Mouse (Mus musculus) embryonic facial prominence, embryonic 14.5 days (tissue): ENCODE data around the gene Becn1. TPM values are rescaled to one million over a fixed set of nuclear protein-coding genes. Genes with fewer than 3 reads are reported as not detected.
"Not testable (repeated sequence)": the region's sequence is repeated elsewhere in the genome, so short reads cannot be mapped to it uniquely, and the experiment has no call there.

Experiments used
- ATAC-seq: fragments of 200-750 bp; cut with Nextera tagmentation; 2 replicates; pipeline ENCODE4 v1.8.0; 2017; ENCODE audit warnings: low read depth, moderate number of reproducible peaks, moderate TSS enrichment
- DNase-seq: peaks from one replicate; pipeline ENCODE4 v3.0.0-alpha.2; 2015; ENCODE audit warnings: low spot score
- H3K27ac ChIP-seq: fragments of 300-500 bp; sonication (generic); replicated peaks from 2 replicates; pipeline ENCODE4 v1.5.1; 2014; ENCODE audit warnings: low read depth, mild to moderate bottlenecking, low read length, moderate library complexity
- H3K27me3 ChIP-seq: fragments of 300-500 bp; sonication (generic); replicated peaks from 2 replicates; pipeline ENCODE4 v1.6.1; 2014; ENCODE audit warnings: low read length; ENCODE audit not compliant: control insufficient read depth, insufficient read depth
- H3K36me3 ChIP-seq: fragments of 300-500 bp; sonication (generic); 2 replicates; pipeline ENCODE4 v1.6.1; 2014; ENCODE audit warnings: low read length, mixed read lengths; ENCODE audit not compliant: control insufficient read depth, insufficient read depth
- H3K4me1 ChIP-seq: fragments of 300-500 bp; sonication (generic); 2 replicates; pipeline ENCODE4 v1.6.1; 2014; ENCODE audit warnings: antibody characterized with exemption, low read length; ENCODE audit not compliant: control insufficient read depth, insufficient read depth
- H3K4me2 ChIP-seq: fragments of 300-500 bp; sonication (generic); 2 replicates; pipeline ENCODE4 v1.6.1; 2014; ENCODE audit warnings: low read depth, mild to moderate bottlenecking, low read length, moderate library complexity, mixed read lengths
- H3K4me3 ChIP-seq: fragments of 300-500 bp; sonication (generic); 2 replicates; pipeline ENCODE4 v1.5.1; 2014; ENCODE audit warnings: low read depth, mild to moderate bottlenecking, low read length
- H3K9ac ChIP-seq: fragments of 300-500 bp; sonication (generic); 2 replicates; pipeline ENCODE4 v1.6.1; 2014; ENCODE audit warnings: low read depth, mild to moderate bottlenecking, low read length, moderate library complexity, mixed read lengths
- H3K9me3 ChIP-seq: fragments of 300-500 bp; sonication (generic); 2 replicates; pipeline ENCODE4 v1.6.1; 2016; ENCODE audit warnings: low read length; ENCODE audit not compliant: control insufficient read depth
- WGBS: fragments of 180-500 bp; shearing (Covaris S2); extraction: QIAGEN DNeasy Blood & Tissue Kit; methylation state at CpG from one replicate; pipeline ENCODE4 v1.1.7; 2014; 5-methylcytosine and 5-hydroxymethylcytosine counted together
- polyA plus RNA-seq: library from polyadenylated mRNA; unstranded; fragments of >200 nt; fragmentation: Nextera tagmentation; extraction: Ambion mirVana; gene quantifications from 2 replicates; pipeline ENCODE4 v1.2.1, GENCODE M21; 2014

Becn1 gene
- polyA plus RNA-seq, 1 experiment from 2014 or later, result 134 TPM

DNA sequence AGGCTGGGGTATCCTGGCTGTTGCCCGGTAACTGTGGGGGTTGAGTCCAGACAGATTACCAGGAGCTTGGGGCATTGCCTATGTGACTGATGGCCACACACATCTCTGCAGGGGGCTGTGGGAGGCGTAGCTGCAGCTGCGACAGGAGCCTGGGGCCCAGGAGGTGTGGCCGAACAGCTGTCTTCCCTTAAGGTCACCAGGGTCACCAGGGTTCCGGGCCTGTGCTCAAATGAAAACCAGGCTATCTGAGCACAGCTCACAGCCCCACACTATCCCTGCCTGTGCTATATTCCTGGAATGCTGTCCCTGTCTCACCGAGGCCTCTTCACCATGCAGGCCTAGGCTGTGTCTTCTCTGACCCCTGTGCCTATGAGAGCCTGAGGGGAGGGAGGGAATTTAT is 32.4 kb upstream of the Becn1 start:
- Histone ChIP-seq H3K9ac (no peak overlapping the region), H3K4me2 (no peak overlapping the region), H3K9me3 (no peaks in the 10 kb centered on the region), H3K36me3 (no peaks in the 10 kb centered on the region), H3K27ac (no peak overlapping the region), H3K4me3 (no peak overlapping the region), H3K27me3 (no peaks in the 10 kb centered on the region), H3K4me1 (peaks cover 14% of the 10 kb centered on the region)
- no peak for DNase-seq
- no peak for ATAC-seq
- WGBS, result 14% methylated on average over 4 of the region's 6 CpGs

DNA sequence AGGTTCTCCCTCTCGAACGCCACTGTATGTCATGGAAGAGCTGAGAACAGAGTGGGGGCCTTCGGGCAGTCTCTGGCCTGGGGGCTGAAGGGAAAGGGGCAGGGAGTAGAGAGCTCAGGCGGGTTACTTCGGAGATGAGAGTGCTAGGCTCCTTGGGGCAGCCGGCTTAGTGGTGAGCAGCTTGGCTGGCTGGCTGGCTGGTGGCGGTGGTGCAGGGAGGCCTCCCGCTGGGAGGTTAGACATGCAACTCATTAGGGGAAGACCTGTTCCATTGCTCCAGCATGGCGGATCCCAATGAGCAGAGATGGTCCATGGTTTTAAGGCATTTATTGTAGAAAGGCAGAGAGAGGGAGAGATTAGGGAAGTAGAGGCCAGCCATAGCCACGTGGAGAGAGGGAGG is 31.9 kb upstream of the Becn1 start:
- H3K9ac ChIP-seq, result no peak overlapping the region
- 23% methylated on average over 10 of the region's 10 CpGs for WGBS
- no peak overlapping the region for H3K4me3 ChIP-seq
- H3K9me3 ChIP-seq, result no peaks in the 10 kb centered on the region
- no peaks in the 10 kb centered on the region for H3K27me3 ChIP-seq
- ATAC-seq (no peak), DNase-seq (no peak)
- H3K4me1 ChIP-seq, result peaks cover 14% of the 10 kb centered on the region
- no peak overlapping the region for H3K4me2 ChIP-seq
- no peak overlapping the region for H3K27ac ChIP-seq
- no peaks in the 10 kb centered on the region for H3K36me3 ChIP-seq

DNA sequence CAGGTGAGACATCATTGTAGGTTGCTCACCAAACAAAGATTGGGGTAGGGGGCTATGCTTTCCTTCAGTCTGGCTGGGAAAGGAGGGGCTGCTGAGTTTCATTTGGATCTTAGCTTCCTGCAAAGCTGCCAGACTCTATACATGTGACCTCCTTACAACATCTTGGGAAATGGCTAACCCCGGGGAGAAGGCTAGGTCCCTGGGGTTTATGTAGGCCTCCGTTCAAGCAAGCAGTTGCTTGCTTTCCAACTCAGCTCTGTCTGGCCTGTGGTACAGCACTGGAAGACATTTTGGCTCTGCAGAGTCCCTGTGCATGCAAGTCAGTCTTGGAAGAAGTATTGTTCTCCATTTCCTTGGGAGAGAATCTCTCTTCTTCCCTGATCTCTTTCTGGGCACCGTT is 30.5 kb upstream of the Becn1 start:
- 73% methylated on average over 3 of the region's 3 CpGs for WGBS

GRCm38 (mm10) chr11:101330961-101331360 is 28.9 kb upstream of the Becn1 start:
- WGBS, result 89% methylated on average over 3 of the region's 6 CpGs
- H3K9me3 ChIP-seq, ATAC-seq, DNase-seq, H3K27me3 ChIP-seq, H3K4me3 ChIP-seq, H3K4me1 ChIP-seq, H3K4me2 ChIP-seq, H3K9ac ChIP-seq, H3K36me3 ChIP-seq: not testable (repeated sequence)
- H3K27ac ChIP-seq, result peak overlapping the region; percentile 72

More for the DNA sequence above, 30.5 kb upstream of the Becn1 start:
- H3K36me3 ChIP-seq, result no peaks in the 10 kb centered on the region
- DNase-seq (no peak), ATAC-seq (no peak)
- no peaks in the 10 kb centered on the region for H3K9me3 ChIP-seq
- H3K27me3 ChIP-seq, result no peaks in the 10 kb centered on the region
- H3K4me3 ChIP-seq, result no peak overlapping the region
- H3K27ac ChIP-seq, result no peak overlapping the region
- H3K4me2 ChIP-seq, result no peak overlapping the region
- peaks cover 8% of the 10 kb centered on the region for H3K4me1 ChIP-seq
- H3K9ac ChIP-seq, result no peak overlapping the region

DNA sequence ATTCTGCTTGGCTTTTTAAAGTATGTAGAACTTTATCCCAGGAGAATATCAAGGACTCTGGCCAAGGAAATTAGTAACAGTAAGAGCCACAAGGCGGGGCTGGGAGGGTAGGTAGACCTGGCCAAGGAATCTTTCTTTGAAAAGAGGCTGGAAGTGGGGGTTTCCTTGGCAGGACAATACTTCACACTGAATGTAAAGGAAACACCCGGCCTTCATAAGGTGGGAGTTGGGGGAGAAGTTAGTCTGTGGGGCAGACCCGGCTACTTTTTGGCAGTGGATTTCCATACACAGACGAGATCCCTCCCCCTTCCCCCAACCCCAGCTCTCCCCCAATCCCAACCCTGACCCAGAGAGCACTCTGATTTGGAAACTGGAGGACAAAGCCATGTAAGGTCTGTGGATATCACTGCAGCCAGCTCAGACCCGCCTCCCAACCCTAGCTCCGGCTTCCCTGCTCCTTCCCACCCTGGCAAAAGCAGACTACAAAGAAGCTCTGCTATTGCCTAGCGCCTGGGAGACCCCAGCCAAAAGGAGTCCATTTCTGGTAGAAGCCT is 28.4 kb upstream of the Becn1 start, which contains the start of gene Aoc3:
Gene Aoc3, plus strand, starts transcription at position 235 of the 554 bp plus-strand sequence.
- 53% methylated on average over 7 of the region's 7 CpGs for whole genome bisulfite sequencing

DNA sequence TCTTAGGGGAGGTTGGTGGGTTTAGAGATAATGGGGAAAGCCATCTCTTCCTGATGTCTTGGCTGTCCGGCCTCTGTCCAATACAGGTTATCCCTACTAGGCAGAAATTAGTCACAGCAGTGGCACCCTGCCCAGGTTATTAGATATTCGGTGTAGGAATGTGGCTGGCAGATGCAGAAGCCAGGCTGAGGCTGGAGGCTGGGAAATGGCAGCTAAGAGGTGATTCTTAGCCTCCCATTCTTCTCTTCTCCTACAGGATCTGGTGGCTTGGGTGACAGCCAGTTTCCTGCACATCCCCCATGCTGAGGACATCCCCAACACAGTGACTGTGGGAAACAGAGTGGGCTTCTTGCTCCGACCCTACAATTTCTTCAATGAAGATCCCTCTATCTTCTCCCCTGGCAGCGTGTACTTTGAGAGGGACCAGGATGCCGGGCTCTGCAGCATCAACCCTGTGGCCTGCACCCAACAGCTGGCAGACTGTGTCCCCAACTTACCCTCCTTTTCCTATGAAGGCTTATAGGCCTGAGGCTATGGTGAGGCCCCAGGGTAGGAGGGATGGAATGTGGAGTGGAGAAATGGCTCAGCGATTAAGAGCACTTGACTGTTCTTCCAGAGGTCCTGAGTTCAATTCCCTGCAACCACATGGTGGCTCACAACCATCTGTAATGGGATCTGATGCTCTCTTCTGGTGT is 27.0 kb upstream of the Becn1 start:
- H3K4me1 ChIP-seq, result no peaks in the 10 kb centered on the region
- H3K27me3 ChIP-seq, result no peaks in the 10 kb centered on the region
- no peaks in the 10 kb centered on the region for H3K9me3 ChIP-seq
- no peak overlapping the region for H3K27ac ChIP-seq
- peak; percentile 49 for DNase-seq
- no peak overlapping the region for H3K4me2 ChIP-seq
- no peak for ATAC-seq
- 76% methylated on average over 6 of the region's 6 CpGs for WGBS
- peaks cover 22% of the 10 kb centered on the region for H3K36me3 ChIP-seq
- H3K9ac ChIP-seq, result no peak overlapping the region
- H3K4me3 ChIP-seq, result no peak overlapping the region

More for the DNA sequence above, 28.4 kb upstream of the Becn1 start, which contains the start of gene Aoc3:
- peak; percentile 60 for ATAC-seq
- H3K4me3 ChIP-seq, result no peak within 1 kb of the TSS
- DNase-seq, result peak; percentile 94
- peaks cover 8% of the 10 kb centered on the region for H3K36me3 ChIP-seq
- H3K9ac ChIP-seq, result 0 out of 2 replicates have a peak within 1 kb of the TSS, but pooled peaks have one; percentile 5
- H3K4me2 ChIP-seq, result no peak within 1 kb of the TSS
- H3K4me1 ChIP-seq, result no peaks in the 10 kb centered on the region
- H3K9me3 ChIP-seq, result no peaks in the 10 kb centered on the region
- H3K27ac ChIP-seq, result peak within 1 kb of the TSS; percentile 72
- no peaks in the 10 kb centered on the region for H3K27me3 ChIP-seq

DNA sequence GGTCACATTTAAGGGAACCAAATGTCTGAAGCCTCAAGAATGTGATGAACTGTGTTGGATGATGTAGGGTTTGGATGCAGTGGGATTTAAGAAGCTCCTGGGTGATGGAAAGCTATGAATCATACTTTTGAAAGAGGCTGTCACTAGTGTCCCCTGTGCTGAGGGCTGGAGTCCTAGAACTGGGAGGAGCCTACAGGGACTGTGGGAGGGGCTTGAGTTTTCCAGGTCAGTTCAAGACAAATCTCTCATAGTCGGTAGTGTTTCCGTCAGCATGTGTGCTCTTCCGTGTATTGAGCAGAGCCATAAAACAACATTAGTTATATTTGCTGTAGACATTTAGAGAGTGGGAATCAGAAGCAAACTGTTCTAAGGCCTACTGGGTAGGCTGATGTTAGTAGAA is 25.2 kb upstream of the Becn1 start:
- 52% methylated on average over 3 of the region's 3 CpGs for WGBS
- DNase-seq (no peak), ATAC-seq (no peak)
- H3K4me1 ChIP-seq, result no peaks in the 10 kb centered on the region
- no peaks in the 10 kb centered on the region for H3K9me3 ChIP-seq
- no peak overlapping the region for H3K27ac ChIP-seq
- peaks cover 39% of the 10 kb centered on the region for H3K36me3 ChIP-seq
- H3K9ac ChIP-seq, result no peak overlapping the region
- H3K4me3 ChIP-seq, result no peak overlapping the region
- no peak overlapping the region for H3K4me2 ChIP-seq
- H3K27me3 ChIP-seq, result no peaks in the 10 kb centered on the region

DNA sequence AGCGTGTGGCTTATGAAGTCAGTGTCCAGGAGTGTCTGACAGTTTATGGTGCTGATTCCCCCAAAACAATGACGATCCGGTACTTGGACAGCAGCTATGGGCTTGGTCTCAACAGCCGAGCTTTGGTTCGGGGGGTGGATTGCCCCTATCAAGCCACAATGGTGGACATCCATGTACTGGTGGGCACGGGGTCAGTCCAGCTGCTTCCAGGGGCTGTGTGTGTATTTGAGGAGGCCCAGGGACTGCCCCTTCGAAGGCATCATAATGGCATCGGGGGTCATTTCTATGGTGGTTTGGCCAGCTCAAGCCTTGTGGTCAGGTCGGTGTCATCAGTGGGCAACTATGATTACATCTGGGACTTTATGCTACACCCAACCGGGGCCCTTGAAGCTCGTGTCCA is 24.1 kb upstream of the Becn1 start:
- Histone ChIP-seq H3K4me3 (no peak overlapping the region), H3K27ac (no peak overlapping the region), H3K9ac (no peak overlapping the region), H3K4me1 (no peaks in the 10 kb centered on the region), H3K4me2 (no peak overlapping the region), H3K9me3 (no peaks in the 10 kb centered on the region), H3K27me3 (no peaks in the 10 kb centered on the region), H3K36me3 (peaks cover 50% of the 10 kb centered on the region)
- ATAC-seq (no peak), DNase-seq (no peak)
- WGBS, result 87% methylated on average over 11 of the region's 11 CpGs

DNA sequence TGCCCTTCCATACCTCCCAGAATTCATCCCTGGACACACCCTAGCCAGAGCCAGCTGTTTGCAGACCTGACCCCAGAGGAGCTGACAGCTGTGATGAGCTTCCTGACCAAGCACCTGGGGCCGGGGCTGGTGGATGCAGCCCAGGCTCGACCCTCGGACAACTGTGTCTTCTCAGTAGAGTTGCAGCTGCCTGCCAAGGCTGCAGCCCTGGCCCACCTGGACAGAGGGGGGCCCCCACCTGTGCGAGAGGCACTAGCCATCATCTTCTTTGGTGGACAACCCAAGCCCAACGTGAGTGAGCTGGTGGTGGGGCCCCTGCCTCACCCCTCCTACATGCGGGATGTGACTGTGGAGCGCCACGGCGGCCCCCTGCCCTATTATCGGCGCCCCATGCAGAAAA is 23.1 kb upstream of the Becn1 start:
- not testable (repeated sequence) for DNase-seq, H3K9ac ChIP-seq, H3K27me3 ChIP-seq, H3K4me2 ChIP-seq, H3K4me3 ChIP-seq, H3K27ac ChIP-seq, H3K4me1 ChIP-seq, ATAC-seq, H3K9me3 ChIP-seq
- peaks cover 60% of the 10 kb centered on the region for H3K36me3 ChIP-seq
- WGBS, result 90% methylated on average over 11 of the region's 11 CpGs
